Mouse (Mus musculus) hindbrain, embryonic 14.5 days (tissue): Measurements from ENCODE around the gene Papolb. TPM values are rescaled to one million over a fixed set of nuclear protein-coding genes. Genes with fewer than 3 reads are reported as not detected.

Experiments used
- ATAC-seq: fragments of 200-750 bp; cut with Nextera tagmentation; 2 replicates; pipeline ENCODE4 v1.8.0; 2017; ENCODE audit warnings: moderate number of reproducible peaks, mild to moderate bottlenecking, moderate TSS enrichment, moderate library complexity; ENCODE audit not compliant: low FRiP score
- DNase-seq: peaks from one replicate; pipeline ENCODE4 v3.0.0-alpha.2; 2015; ENCODE audit warnings: low spot score
- H3K27ac ChIP-seq: fragments of 300-500 bp; sonication (generic); 2 replicates; pipeline ENCODE4 v1.5.1; 2014; ENCODE audit warnings: mild to moderate bottlenecking, moderate library complexity
- H3K27me3 ChIP-seq: fragments of 300-500 bp; sonication (generic); 2 replicates; pipeline ENCODE4 v1.6.1; 2014; ENCODE audit warnings: mild to moderate bottlenecking, low read length, mixed read lengths; ENCODE audit not compliant: control insufficient read depth, insufficient read depth
- H3K36me3 ChIP-seq: fragments of 300-500 bp; sonication (generic); replicated peaks from 2 replicates; pipeline ENCODE4 v1.6.1; 2014; ENCODE audit not compliant: control insufficient read depth, insufficient read depth
- H3K4me1 ChIP-seq: fragments of 300-500 bp; sonication (generic); replicated peaks from 2 replicates; pipeline ENCODE4 v1.6.1; 2014; ENCODE audit warnings: antibody characterized with exemption, low read length, mixed read lengths; ENCODE audit not compliant: control insufficient read depth, insufficient read depth
- H3K4me2 ChIP-seq: fragments of 300-500 bp; sonication (generic); replicated peaks from 2 replicates; pipeline ENCODE4 v1.6.1; 2014; ENCODE audit warnings: mild to moderate bottlenecking, moderate library complexity
- H3K4me3 ChIP-seq: fragments of 300-500 bp; sonication (generic); replicated peaks from 2 replicates; pipeline ENCODE4 v1.5.1; 2014; ENCODE audit warnings: mild to moderate bottlenecking, low read length
- H3K9ac ChIP-seq: fragments of 300-500 bp; sonication (generic); 2 replicates; pipeline ENCODE4 v1.6.1; 2014
- H3K9me3 ChIP-seq: fragments of 300-500 bp; sonication (generic); 2 replicates; pipeline ENCODE4 v1.6.1; 2016; ENCODE audit warnings: low read length; ENCODE audit not compliant: control insufficient read depth
- WGBS: fragments of 180-500 bp; shearing (Covaris S2); extraction: QIAGEN DNeasy Blood & Tissue Kit; methylation state at CpG from one replicate; pipeline ENCODE4 v1.1.7; 2014; 5-methylcytosine and 5-hydroxymethylcytosine counted together
- polyA plus RNA-seq: library from polyadenylated mRNA; unstranded; fragments of >200 nt; fragmentation: Nextera tagmentation; extraction: Ambion mirVana; gene quantifications from 2 replicates; pipeline ENCODE4 v1.2.1, GENCODE M21; 2014

Gene Papolb
- polyA plus RNA-seq, 1 experiment from 2014 or later = 0.25 TPM

DNA sequence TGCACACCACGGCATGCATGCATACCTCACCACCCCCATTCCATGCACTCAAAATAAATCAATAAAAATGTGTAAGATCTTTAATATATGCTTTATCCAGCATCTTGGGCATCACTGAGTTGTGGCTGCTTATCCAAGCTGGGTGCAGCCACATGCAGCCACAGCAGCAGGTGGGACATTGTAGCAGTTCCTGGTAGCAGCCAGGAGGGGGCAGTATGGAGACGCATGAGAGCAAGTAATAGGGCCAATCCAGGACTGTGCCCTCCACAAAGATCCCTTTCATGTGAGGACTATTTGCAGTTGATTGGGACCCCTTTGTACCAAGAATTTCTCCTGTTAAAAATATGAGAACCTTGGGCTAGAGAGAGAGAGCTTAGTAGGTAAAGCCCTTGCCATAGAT lies 47.4 kb downstream of the Papolb start:
- ATAC-seq (no peak), DNase-seq (no peak)
- Histone ChIP-seq H3K9me3 (no peaks in the 10 kb centered on the region), H3K27me3 (no peaks in the 10 kb centered on the region), H3K9ac (no peak overlapping the region), H3K4me1 (no peaks in the 10 kb centered on the region), H3K27ac (no peak overlapping the region), H3K36me3 (peaks cover 14% of the 10 kb centered on the region; the same call in 1 of the 2 replicates), H3K4me2 (no peak overlapping the region), H3K4me3 (no peak overlapping the region)
- WGBS = 67% methylated on average over 2 of the region's 2 CpGs

DNA sequence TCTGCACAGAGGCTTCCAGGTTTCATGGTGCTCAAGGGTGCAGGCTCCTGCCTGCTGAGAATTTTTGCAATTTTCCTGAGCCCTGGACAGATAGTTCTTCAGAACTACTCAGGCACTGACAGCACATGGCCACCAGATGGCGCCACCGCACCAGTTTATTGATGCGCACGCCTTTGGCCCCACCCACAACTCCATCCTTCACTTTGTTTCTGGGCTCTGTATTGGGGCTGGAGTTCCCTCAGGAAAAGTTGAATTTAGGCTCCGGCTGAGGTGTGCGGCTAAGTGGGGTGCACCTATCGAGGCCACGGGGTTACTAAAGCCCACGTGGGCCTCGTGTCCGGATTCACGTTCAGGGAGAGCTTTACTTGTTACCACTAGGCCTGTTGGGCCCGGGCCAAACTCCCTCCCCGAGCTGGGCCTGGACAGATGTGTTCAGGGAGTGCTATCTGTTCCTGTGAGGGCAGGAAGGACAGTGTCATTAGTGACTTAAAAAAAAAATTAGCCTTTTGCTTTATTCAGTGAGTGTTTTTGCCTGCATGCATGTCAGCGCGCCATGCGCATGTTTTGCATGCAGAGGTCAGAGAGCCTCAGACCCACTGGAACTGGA lies 50.9 kb downstream of the Papolb start:
- no peak overlapping the region for H3K27ac ChIP-seq
- H3K4me3 ChIP-seq = no peak overlapping the region
- H3K9me3 ChIP-seq = no peaks in the 10 kb centered on the region
- 0 out of 2 replicates have a peak overlapping the region, but pooled peaks have one; percentile 21 for H3K4me2 ChIP-seq
- ATAC-seq (peak; percentile 46; the same call in 1 of the 2 replicates), DNase-seq (peak; percentile 90)
- WGBS = 32% methylated on average over 17 of the region's 17 CpGs
- H3K9ac ChIP-seq = no peak overlapping the region
- peaks cover 12% of the 10 kb centered on the region; the same call in 1 of the 2 replicates for H3K36me3 ChIP-seq
- no peaks in the 10 kb centered on the region for H3K27me3 ChIP-seq
- H3K4me1 ChIP-seq = no peaks in the 10 kb centered on the region

- Histone ChIP-seq H3K27ac (no peak overlapping the region), H3K36me3 (peaks cover 14% of the 10 kb centered on the region; the same call in 1 of the 2 replicates), H3K9ac (no peak overlapping the region), H3K9me3 (no peaks in the 10 kb centered on the region), H3K4me1 (no peaks in the 10 kb centered on the region), H3K4me3 (no peak overlapping the region), H3K4me2 (no peak overlapping the region), H3K27me3 (no peaks in the 10 kb centered on the region)
- WGBS = 83% methylated on average over 5 of the region's 5 CpGs
- ATAC-seq (no peak), DNase-seq (no peak)
These were observed 51.8 kb downstream of the Papolb start for GRCm38 (mm10) chr5:142477866-142478615.

GRCm38 (mm10) chr5:142477346-142477745 lies 52.5 kb downstream of the Papolb start:
- no peak overlapping the region for H3K4me3 ChIP-seq
- peaks cover 14% of the 10 kb centered on the region; the same call in 1 of the 2 replicates for H3K36me3 ChIP-seq
- whole genome bisulfite sequencing = 87% methylated on average over 12 of the region's 12 CpGs
- DNase-seq = no peak
- H3K9ac ChIP-seq = no peak overlapping the region
- no peaks in the 10 kb centered on the region for H3K4me1 ChIP-seq
- no peak for ATAC-seq
- H3K27ac ChIP-seq = no peak overlapping the region
- no peaks in the 10 kb centered on the region for H3K9me3 ChIP-seq
- no peak overlapping the region for H3K4me2 ChIP-seq
- no peaks in the 10 kb centered on the region for H3K27me3 ChIP-seq

Other genes starting within 250 kb of the Papolb start
- 5.4 and 5.9 TPM in 2 replicates for gene Foxk1, start 128.6 kb downstream of the Papolb start, polyA plus RNA-seq
- gene Ap5z1, start 66.1 kb downstream of the Papolb start, polyA plus RNA-seq = 12.6 and 12.9 TPM in 2 replicates
- gene Radil, start 21.0 kb upstream of the Papolb start, polyA plus RNA-seq = 17.4 and 17.8 TPM in 2 replicates
- 51.7 and 64.2 TPM in 2 replicates for gene Mmd2, start 78.7 kb upstream of the Papolb start, polyA plus RNA-seq
- gene Wipi2, start 97.6 kb upstream of the Papolb start, polyA plus RNA-seq = 46.0 TPM in 2 replicates
- 81.0 and 82.8 TPM in 2 replicates for gene Slc29a4, start 162.4 kb upstream of the Papolb start, polyA plus RNA-seq